Mouse (Mus musculus): Measurements from ENCODE around the gene Atp5j. TPM values are rescaled to one million over a fixed set of nuclear protein-coding genes. Genes with fewer than 3 reads are reported as not detected.

Atp5j gene
- polyA plus RNA-seq (2012; rRNA removed): 180 and 184 TPM in 2 replicates

DNA sequence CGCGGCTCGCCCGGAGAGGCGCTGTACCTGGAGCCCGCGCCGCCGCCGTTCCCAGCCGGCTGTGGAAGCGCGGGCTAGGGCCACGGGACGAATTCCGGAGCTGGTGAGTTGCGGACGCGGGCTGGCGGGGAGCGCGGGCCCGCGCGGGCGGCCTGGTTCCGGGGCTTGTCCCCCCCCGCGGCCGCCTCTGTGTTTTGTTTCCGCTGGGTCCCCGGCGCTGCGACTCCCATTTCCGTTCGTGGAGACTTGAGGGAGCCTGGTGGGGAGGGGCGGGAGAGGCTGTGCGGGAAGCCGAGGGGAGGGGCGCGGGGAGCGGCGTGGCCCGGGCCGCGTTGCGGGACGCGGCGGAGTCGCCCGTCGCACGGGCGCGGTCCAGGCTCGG lies at the start of gene Atp5j:
Gene Atp5j, minus strand, starts transcription at position 185 of the 382 bp plus-strand sequence.

DNA sequence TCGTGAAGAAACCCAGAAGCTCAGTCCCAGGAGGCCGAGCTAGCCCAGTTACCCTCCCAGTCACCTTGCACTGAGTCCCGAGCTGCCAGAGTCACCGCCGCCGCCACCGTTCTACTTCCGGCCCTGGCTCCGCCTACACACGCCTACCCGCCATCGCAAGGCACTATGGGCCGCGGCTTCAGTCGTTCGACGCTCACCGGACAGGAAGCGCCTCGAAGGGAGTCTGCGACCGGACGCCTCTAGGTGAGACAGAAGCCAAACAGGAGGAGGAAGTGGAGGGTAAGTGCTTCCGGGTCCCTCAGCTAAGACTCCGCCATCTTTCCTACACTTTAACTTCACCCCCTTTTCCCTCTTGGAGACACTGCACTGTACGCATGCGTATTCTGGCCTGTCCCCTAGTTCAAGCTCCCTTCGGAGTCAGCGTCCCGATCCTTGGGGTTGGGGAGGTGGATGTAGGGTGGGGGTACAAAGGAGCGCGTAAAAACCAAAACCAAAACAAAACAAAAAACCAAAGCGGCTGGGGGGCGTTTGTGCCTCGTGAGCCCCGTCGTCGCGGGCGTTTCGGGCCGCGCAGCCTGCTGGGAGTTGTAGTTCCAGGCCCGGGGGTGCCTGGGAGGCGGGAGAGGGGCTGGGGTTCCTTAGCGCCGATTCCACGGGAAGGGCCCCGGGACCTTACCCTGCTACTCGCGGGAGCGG lies 532 bp downstream of the Atp5j start, which contains the start of gene Gabpa:
Gene Gabpa, plus strand, starts transcription at position 181 of the 696 bp plus-strand sequence.

Other genes starting within 250 kb of the Atp5j start
- gene Mrpl39, start 99.9 kb downstream of the Atp5j start, polyA plus RNA-seq (2012; rRNA removed): 17.4 and 22.1 TPM in 2 replicates
- gene Jam2, start 61.5 kb downstream of the Atp5j start, polyA plus RNA-seq (2012; rRNA removed): 0.77 and 0.82 TPM in 2 replicates
- 11.9 and 14.0 TPM in 2 replicates for gene Gabpa, start 700 bp downstream of the Atp5j start, polyA plus RNA-seq (2012; rRNA removed)